Mouse (Mus musculus): ENCODE data around the gene Tmprss5. TPM values are rescaled to one million over a fixed set of nuclear protein-coding genes. Genes with fewer than 3 reads are reported as not detected.

The Tmprss5 gene
- not detected in 2 replicates for polyA plus RNA-seq (2012)

DNA sequence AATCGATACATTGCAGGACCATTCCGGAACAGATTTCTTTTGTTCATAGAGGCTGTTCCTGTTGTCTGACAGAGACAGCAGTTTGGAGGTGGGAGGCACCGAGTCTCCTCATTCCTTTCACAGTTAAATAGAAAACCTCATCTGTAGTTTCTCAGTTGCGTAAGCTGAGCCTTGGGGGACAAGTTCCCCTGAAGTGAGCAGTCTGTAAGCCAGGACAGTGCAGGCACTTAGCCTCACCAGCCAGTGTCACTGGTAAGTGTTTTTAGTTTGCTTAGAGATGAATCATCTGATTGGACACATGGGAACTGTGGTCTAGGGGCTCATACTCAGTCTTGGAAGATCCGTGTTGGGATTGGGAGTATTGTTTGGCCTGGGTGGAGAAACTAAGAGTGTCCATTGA, at the start of gene Tmprss5:
Gene Tmprss5, plus strand, starts transcription at position 154 of the 400 bp plus-strand sequence.

DNA sequence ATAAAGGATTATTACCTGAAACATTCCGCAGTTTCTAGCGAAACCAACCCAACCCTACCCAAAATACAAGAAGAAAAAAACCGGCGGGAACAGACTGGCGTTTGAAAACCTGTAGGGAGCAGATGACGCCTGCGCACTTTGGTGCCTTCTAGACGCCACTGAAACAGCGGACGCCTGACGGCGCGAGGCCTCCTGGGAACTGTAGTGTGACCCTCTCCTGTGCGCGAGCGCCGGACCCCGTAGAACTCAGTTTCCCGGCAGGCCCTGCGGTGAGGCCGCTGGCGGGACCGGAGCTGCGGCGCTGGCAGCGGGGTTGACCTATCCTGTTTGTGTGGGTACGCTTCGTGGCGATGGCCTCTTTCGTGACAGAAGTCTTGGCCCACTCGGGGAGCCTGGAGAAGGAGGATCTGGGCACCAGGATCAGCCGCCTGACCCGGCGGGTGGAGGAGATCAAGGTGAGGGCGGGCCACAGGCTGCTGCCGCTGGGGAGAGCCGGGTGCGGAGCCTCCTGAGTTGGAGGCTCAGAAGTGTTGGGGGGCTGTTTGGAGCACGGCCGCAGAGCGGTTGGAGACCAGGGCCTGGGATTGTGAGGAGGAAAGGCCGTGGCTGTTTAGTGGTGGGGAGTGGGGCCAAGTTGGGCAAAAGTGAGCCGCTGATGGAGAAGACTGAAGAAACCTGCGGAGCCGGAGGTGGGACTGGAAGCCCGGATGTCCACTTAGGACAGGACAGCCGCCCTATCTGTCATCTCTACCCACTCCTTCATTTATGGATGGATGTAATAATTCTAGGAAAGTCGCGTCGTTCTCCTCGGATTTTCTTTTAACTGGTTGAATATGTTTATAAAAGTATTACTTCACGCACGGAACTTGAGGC, 25.5 kb upstream of the Tmprss5 start, which contains the start of gene Zw10:
Gene Zw10, plus strand, starts transcription at position 281 of the 873 bp plus-strand sequence.

Other genes with a start within 250 kb of the Tmprss5 start
- 7.5 and 14.1 TPM in 2 replicates for gene Zbtb16, start 245.0 kb upstream of the Tmprss5 start, polyA plus RNA-seq (2012)
- gene Htr3a, start 170.2 kb upstream of the Tmprss5 start, polyA plus RNA-seq (2012) = not detected in 2 replicates
- gene Htr3b, start 116.3 kb upstream of the Tmprss5 start, polyA plus RNA-seq (2012) = not detected in 2 replicates
- gene Usp28, start 95.9 kb upstream of the Tmprss5 start, polyA plus RNA-seq (2012) = 8.6 and 11.6 TPM in 2 replicates
- 4.3 and 6.0 TPM in 2 replicates for gene Zw10, start 25.6 kb upstream of the Tmprss5 start, polyA plus RNA-seq (2012)
- gene Gm4894, start 169.3 kb downstream of the Tmprss5 start, polyA plus RNA-seq (2012) = not detected in 2 replicates